Mouse (Mus musculus): ENCODE data around the gene Terf2. TPM values are rescaled to one million over a fixed set of nuclear protein-coding genes. Genes with fewer than 3 reads are reported as not detected.
A peak's percentile ranks its signal among the peaks of the same experiment; 100 is the strongest.

The Terf2 gene
- polyA plus RNA-seq, 1 experiment from 2014 or later = 6.9 TPM

GRCm38 (mm10) chr8:107095717-107096365, 506 bp downstream of the Terf2 start:
- Histone ChIP-seq H3K4me3 (ENCODE audit: low read depth, low read length) (peak overlapping the region; percentile 76), H3K27ac (ENCODE audit: low read depth) (peak overlapping the region; percentile 95), H3K4me2 (ENCODE audit: low read depth, low read length) (peak overlapping the region; percentile 76), H3K27me3 (ENCODE audit: insufficient read depth, low read length) (no peaks in the 10 kb centered on the region), H3K4me1 (ENCODE audit: insufficient read depth) (peaks cover 13% of the 10 kb centered on the region), H3K9ac (replicated peaks) (peak overlapping the region; percentile 87), H3K36me3 (replicated peaks; ENCODE audit: insufficient read depth, low read length) (peaks cover 17% of the 10 kb centered on the region), H3K9me3 (ENCODE audit: low read length) (no peaks in the 10 kb centered on the region)
- peak; percentile 30 for ATAC-seq
- 2% methylated on average over 49 of the region's 53 CpGs for WGBS (ENCODE audit: insufficient replicate concordance)
- no peak for DNase-seq
- TF ChIP-seq CTCF (IDR thresholded peaks at IDR 0.05; ENCODE audit: low read depth) (no peak), EP300 (IDR thresholded peaks at IDR 0.05; ENCODE audit: low read depth) (no peak)

GRCm38 (mm10) chr8:107090531-107090930, 5.8 kb downstream of the Terf2 start:
- TF ChIP-seq CTCF (IDR thresholded peaks at IDR 0.05; ENCODE audit: low read depth) (no peak), EP300 (IDR thresholded peaks at IDR 0.05; ENCODE audit: low read depth) (no peak)
- Histone ChIP-seq H3K27ac (ENCODE audit: low read depth) (no peak overlapping the region), H3K4me2 (ENCODE audit: low read depth, low read length) (no peak overlapping the region), H3K27me3 (ENCODE audit: insufficient read depth, low read length) (no peaks in the 10 kb centered on the region), H3K9me3 (ENCODE audit: low read length) (no peaks in the 10 kb centered on the region), H3K4me1 (ENCODE audit: insufficient read depth) (peaks cover 9% of the 10 kb centered on the region), H3K4me3 (ENCODE audit: low read depth, low read length) (no peak overlapping the region), H3K36me3 (replicated peaks; ENCODE audit: insufficient read depth, low read length) (peaks cover 22% of the 10 kb centered on the region), H3K9ac (replicated peaks) (no peak overlapping the region)
- no peak for DNase-seq
- no peak for ATAC-seq
- 94% methylated on average over 7 of the region's 7 CpGs for WGBS (ENCODE audit: insufficient replicate concordance)

DNA sequence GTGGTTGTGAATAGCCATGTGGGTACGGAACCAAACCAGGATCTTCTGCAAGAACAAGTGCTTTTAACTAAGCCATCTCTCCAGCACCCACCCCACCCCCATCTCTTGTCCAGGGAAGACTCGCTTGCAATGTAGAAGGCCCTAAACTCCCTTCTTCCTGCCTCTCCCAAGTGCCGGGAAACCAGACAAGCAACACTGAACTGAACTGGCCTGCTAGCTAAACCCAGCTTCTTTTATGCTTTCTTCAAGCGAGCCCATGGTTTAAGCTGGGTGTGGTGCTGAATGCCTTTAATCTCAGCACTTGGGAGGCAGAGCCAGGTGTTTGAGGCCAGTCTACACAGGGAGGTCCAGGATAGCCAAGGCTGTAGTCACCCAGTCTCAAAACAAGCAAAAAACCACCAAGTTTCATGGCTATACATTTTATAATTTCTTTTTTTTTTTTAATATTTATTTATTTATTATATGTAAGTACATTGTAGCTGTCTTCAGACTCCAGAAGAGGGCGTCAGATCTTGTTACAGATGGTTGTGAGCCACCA, 7.8 kb downstream of the Terf2 start:
- Histone ChIP-seq H3K9me3 (ENCODE audit: low read length) (no peaks in the 10 kb centered on the region), H3K27me3 (ENCODE audit: insufficient read depth, low read length) (no peaks in the 10 kb centered on the region), H3K9ac (replicated peaks) (no peak overlapping the region), H3K4me3 (ENCODE audit: low read depth, low read length) (no peak overlapping the region), H3K4me1 (ENCODE audit: insufficient read depth) (no peaks in the 10 kb centered on the region), H3K27ac (ENCODE audit: low read depth) (no peak overlapping the region), H3K36me3 (replicated peaks; ENCODE audit: insufficient read depth, low read length) (peaks cover 23% of the 10 kb centered on the region), H3K4me2 (ENCODE audit: low read depth, low read length) (no peak overlapping the region)
- DNase-seq = no peak
- no peak for TF ChIP-seq EP300 (IDR thresholded peaks at IDR 0.05; ENCODE audit: low read depth)
- TF ChIP-seq CTCF (IDR thresholded peaks at IDR 0.05; ENCODE audit: low read depth) = no peak
- no peak for ATAC-seq
- WGBS (ENCODE audit: insufficient replicate concordance) = 88% methylated on average over 5 of the region's 5 CpGs

DNA sequence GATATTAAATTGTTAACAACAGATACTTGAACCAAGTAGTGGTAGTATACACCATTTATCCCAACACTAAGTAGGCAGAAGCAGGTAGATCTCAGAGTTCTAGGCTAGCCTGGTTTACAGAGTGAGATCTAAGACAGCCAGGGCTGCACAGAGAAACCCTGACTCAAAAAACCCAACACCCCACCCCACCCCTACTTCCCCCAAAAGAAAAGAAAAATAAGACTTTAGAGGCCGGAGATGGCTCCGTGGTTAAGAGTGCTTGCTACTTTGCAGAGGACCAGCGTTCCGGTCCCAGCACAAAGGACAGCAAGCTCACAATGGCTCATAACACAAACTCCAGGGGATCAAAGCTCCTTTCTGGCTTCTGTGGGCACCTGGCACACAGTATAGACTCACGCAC, 10.3 kb downstream of the Terf2 start:
- peaks cover 24% of the 10 kb centered on the region for H3K36me3 ChIP-seq (replicated peaks; ENCODE audit: insufficient read depth, low read length)
- H3K9me3 ChIP-seq (ENCODE audit: low read length) = no peaks in the 10 kb centered on the region
- no peak overlapping the region for H3K4me3 ChIP-seq (ENCODE audit: low read depth, low read length)
- no peak overlapping the region for H3K9ac ChIP-seq (replicated peaks)
- no peaks in the 10 kb centered on the region for H3K4me1 ChIP-seq (ENCODE audit: insufficient read depth)
- no peak overlapping the region for H3K27ac ChIP-seq (ENCODE audit: low read depth)
- H3K27me3 ChIP-seq (ENCODE audit: insufficient read depth, low read length) = no peaks in the 10 kb centered on the region
- no peak for ATAC-seq
- TF ChIP-seq EP300 (IDR thresholded peaks at IDR 0.05; ENCODE audit: low read depth) (no peak), CTCF (IDR thresholded peaks at IDR 0.05; ENCODE audit: low read depth) (no peak)
- no peak for DNase-seq
- H3K4me2 ChIP-seq (ENCODE audit: low read depth, low read length) = no peak overlapping the region
- WGBS (ENCODE audit: insufficient replicate concordance) = 92% methylated on average over 5 of the region's 5 CpGs

- H3K9ac ChIP-seq (replicated peaks) = no peak overlapping the region
- peaks cover 28% of the 10 kb centered on the region for H3K36me3 ChIP-seq (replicated peaks; ENCODE audit: insufficient read depth, low read length)
- H3K27me3 ChIP-seq (ENCODE audit: insufficient read depth, low read length) = no peaks in the 10 kb centered on the region
- no peak for ATAC-seq
- no peak overlapping the region for H3K4me3 ChIP-seq (ENCODE audit: low read depth, low read length)
- DNase-seq = peak; percentile 34
- H3K9me3 ChIP-seq (ENCODE audit: low read length) = no peaks in the 10 kb centered on the region
- H3K4me2 ChIP-seq (ENCODE audit: low read depth, low read length) = no peak overlapping the region
- TF ChIP-seq EP300 (IDR thresholded peaks at IDR 0.05; ENCODE audit: low read depth) (no peak), CTCF (IDR thresholded peaks at IDR 0.05; ENCODE audit: low read depth) (peak; percentile 63)
- no peak overlapping the region for H3K27ac ChIP-seq (ENCODE audit: low read depth)
- no peaks in the 10 kb centered on the region for H3K4me1 ChIP-seq (ENCODE audit: insufficient read depth)
- 94% methylated on average over 17 of the region's 17 CpGs for WGBS (ENCODE audit: insufficient replicate concordance)
Observed at GRCm38 (mm10) chr8:107085358-107085757, 11.0 kb downstream of the Terf2 start.

DNA sequence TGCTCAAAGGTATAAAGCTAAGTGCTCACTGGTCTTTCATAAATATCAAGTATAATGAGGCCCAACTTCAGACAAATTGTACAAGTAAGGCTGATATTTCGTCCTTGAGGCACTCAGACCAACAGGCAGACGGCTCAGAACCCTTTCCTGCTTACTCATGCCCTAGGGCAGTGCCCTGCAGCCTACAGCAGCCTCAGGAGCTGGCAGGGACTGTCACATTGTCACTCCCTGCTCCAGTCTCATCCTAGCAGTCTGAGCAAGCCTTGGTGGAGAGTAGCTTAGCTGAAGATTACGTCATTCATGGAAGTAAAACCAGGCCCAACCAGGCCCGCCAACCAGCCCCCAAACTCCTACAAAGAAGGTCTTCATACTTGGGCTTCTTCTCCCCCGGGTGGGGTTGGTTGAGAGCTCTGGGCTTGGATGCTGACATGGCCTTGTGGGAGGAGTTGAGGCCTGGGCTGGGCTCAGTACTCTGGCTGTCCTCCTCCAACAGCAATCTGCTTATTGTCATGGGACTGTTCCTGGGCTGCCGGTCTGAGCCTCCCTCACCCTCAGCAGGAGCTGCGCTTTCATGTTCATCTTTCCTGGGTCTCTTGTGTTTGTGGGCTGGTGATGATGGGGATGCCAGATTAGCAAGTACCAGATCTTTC, 20.0 kb downstream of the Terf2 start:
- no peak overlapping the region for H3K4me2 ChIP-seq (ENCODE audit: low read depth, low read length)
- H3K4me3 ChIP-seq (ENCODE audit: low read depth, low read length) = no peak overlapping the region
- H3K9me3 ChIP-seq (ENCODE audit: low read length) = no peaks in the 10 kb centered on the region
- H3K27ac ChIP-seq (ENCODE audit: low read depth) = no peak overlapping the region
- WGBS (ENCODE audit: insufficient replicate concordance) = 83% methylated on average over 7 of the region's 7 CpGs
- no peaks in the 10 kb centered on the region for H3K27me3 ChIP-seq (ENCODE audit: insufficient read depth, low read length)
- H3K9ac ChIP-seq (replicated peaks) = no peak overlapping the region
- ATAC-seq (no peak), DNase-seq (no peak)
- no peaks in the 10 kb centered on the region for H3K4me1 ChIP-seq (ENCODE audit: insufficient read depth)
- TF ChIP-seq CTCF (IDR thresholded peaks at IDR 0.05; ENCODE audit: low read depth) (no peak), EP300 (IDR thresholded peaks at IDR 0.05; ENCODE audit: low read depth) (no peak)
- peaks cover 69% of the 10 kb centered on the region for H3K36me3 ChIP-seq (replicated peaks; ENCODE audit: insufficient read depth, low read length)

Data from liver, postnatal 0 days (tissue).